Mouse (Mus musculus) ES-E14 (cell line): ENCODE results near the gene Specc1l. TPM values are rescaled to one million over a fixed set of nuclear protein-coding genes. Genes with fewer than 3 reads are reported as not detected.

Experiments
- DNase-seq: peaks from one replicate; pipeline ENCODE4 v3.0.0-alpha.2; 2013; ENCODE audit warnings: low read depth, low spot score
- H3K27ac ChIP-seq: 2 replicates; pipeline ENCODE4 v1.5.1; 2012; ENCODE audit warnings: low read depth, mild to moderate bottlenecking, low read length, moderate library complexity, mixed read lengths; ENCODE audit not compliant: poor library complexity, insufficient read depth, severe bottlenecking
- H3K36me3 ChIP-seq: 2 replicates; pipeline ENCODE4 v1.6.1; 2012; ENCODE audit warnings: mild to moderate bottlenecking, low read length, moderate library complexity, mixed read lengths; ENCODE audit not compliant: control insufficient read depth, poor library complexity, insufficient read depth, severe bottlenecking
- H3K4me1 ChIP-seq, 2 experiments: fragments of 150-350 bp in 1 of 2; sonication (generic) in 1 of 2; 2 replicates each; pipeline ENCODE4 v1.6.1; 2012; ENCODE audit warnings: low read length in 2 of 2, mild to moderate bottlenecking in 1 of 2, mixed read lengths in 1 of 2; ENCODE audit not compliant: control insufficient read depth in 2 of 2, insufficient read depth in 2 of 2, poor library complexity in 1 of 2
- H3K4me3 ChIP-seq, 2 experiments: fragments of 150-350 bp in 1 of 2; sonication (generic) in 1 of 2; 2 replicates each; pipeline ENCODE4 v1.5.1; 2012; ENCODE audit warnings: low read length in 2 of 2, low read depth in 1 of 2, mild to moderate bottlenecking in 1 of 2, mixed read lengths in 1 of 2; ENCODE audit not compliant: insufficient read depth in 1 of 2, poor library complexity in 1 of 2, severe bottlenecking in 1 of 2
- H3K9ac ChIP-seq: 2 replicates; pipeline ENCODE4 v1.6.1; 2012; ENCODE audit warnings: low read depth, mild to moderate bottlenecking, low read length, mixed read lengths; ENCODE audit not compliant: poor library complexity, insufficient read depth, severe bottlenecking
- H3K9me3 ChIP-seq: fragments of 150-350 bp; sonication (generic); 2 replicates; pipeline ENCODE4 v1.6.1; 2012; ENCODE audit warnings: low read depth, mild to moderate bottlenecking, low read length; ENCODE audit not compliant: control insufficient read depth, insufficient read depth
- CHD2 ChIP-seq: IDR thresholded peaks from 2 replicates; pipeline ENCODE4 v1.6.1; 2014; ENCODE audit warnings: mild to moderate bottlenecking, low read depth, low read length, inconsistent platforms
- HCFC1 ChIP-seq: IDR thresholded peaks from 2 replicates; pipeline ENCODE4 v1.6.1; 2012; ENCODE audit warnings: low read length, inconsistent platforms, borderline replicate concordance; ENCODE audit not compliant: insufficient read depth
- MAFK ChIP-seq: IDR thresholded peaks from 2 replicates; pipeline ENCODE4 v1.6.1; 2014; ENCODE audit warnings: mild to moderate bottlenecking, low read depth, low read length, inconsistent platforms; ENCODE audit not compliant: insufficient read depth
- ZC3H11A ChIP-seq: IDR thresholded peaks from 2 replicates; pipeline ENCODE4 v1.6.1; 2012; ENCODE audit warnings: low read depth, mild to moderate bottlenecking, inconsistent platforms, low read length, borderline replicate concordance
- ZNF384 ChIP-seq: IDR thresholded peaks from 2 replicates; pipeline ENCODE4 v1.6.1; 2012; ENCODE audit warnings: low read depth, low read length, inconsistent platforms
- in situ Hi-C, 2 experiments: fragments of 600-800 bp; cut with MboI; formaldehyde crosslinking; loops; one replicate each; pipeline ENCODE4 v1.15.1; 2025; ENCODE audit warnings: low sequenced_read_pairs in 2 of 2, inconsistent platforms in 1 of 2; ENCODE audit not compliant: unreplicated experiment in 2 of 2
- total RNA-seq: library from RNA; depleted of rRNA; stranded (reverse); fragments of 300-350 nt; gene quantifications from 2 replicates; pipeline ENCODE4 v1.2.3, GENCODE M21; 2012

The Specc1l gene
- total RNA-seq, 1 experiment, result 23.5 TPM

- in situ Hi-C loops, result loop anchor here in 1 of 2 experiments (25.0 kb wide), 1 partner anchor 236 kb away; no protein-coding TSS in a partner anchor
- TF ChIP-seq ZC3H11A (no peak), ZNF384 (no peak)
- Histone ChIP-seq H3K27ac (no peak overlapping the region), H3K9me3 (no peaks in the 10 kb centered on the region), H3K9ac (no peak overlapping the region), H3K4me1 (peaks cover 0 to 5% of the 10 kb centered on the region in 2 experiments; a peak in 1 of 4 replicates), H3K36me3 (peaks cover 15% of the 10 kb centered on the region), H3K4me3 (no peak overlapping the region)
- DNase-seq, result no peak
These were observed 38.8 kb upstream of the Specc1l start for GRCm38 (mm10) chr10:75173056-75173455.

GRCm38 (mm10) chr10:75173712-75174111 lies 38.2 kb upstream of the Specc1l start:
- in situ Hi-C loops, result loop anchor here in 1 of 2 experiments (25.0 kb wide), 1 partner anchor 236 kb away; no protein-coding TSS in a partner anchor
- no peak overlapping the region for H3K9ac ChIP-seq

GRCm38 (mm10) chr10:75176494-75176893 lies 35.4 kb upstream of the Specc1l start:
- Histone ChIP-seq H3K36me3 (peaks cover 23% of the 10 kb centered on the region; the same call in 1 of the 2 replicates), H3K4me1 (peaks cover 0 to 5% of the 10 kb centered on the region in 2 experiments; a peak in 1 of 4 replicates), H3K4me3 (no peak overlapping the region), H3K9me3 (no peaks in the 10 kb centered on the region), H3K27ac (no peak overlapping the region), H3K9ac (no peak overlapping the region)
- TF ChIP-seq CHD2 (no peak), ZC3H11A (no peak), HCFC1 (no peak)
- DNase-seq, result no peak
- in situ Hi-C loops, result no loop called here

More at GRCm38 (mm10) chr10:75173712-75174111, 38.2 kb upstream of the Specc1l start:
- no peaks in the 10 kb centered on the region for H3K9me3 ChIP-seq
- H3K27ac ChIP-seq, result no peak overlapping the region
- DNase-seq, result no peak
- TF ChIP-seq CHD2 (no peak), ZNF384 (no peak)
- H3K36me3 ChIP-seq, result peaks cover 15% of the 10 kb centered on the region; the same call in 1 of the 2 replicates
- no peak overlapping the region for H3K4me3 ChIP-seq
- H3K4me1 ChIP-seq, result peaks cover 0 to 5% of the 10 kb centered on the region in 2 experiments; a peak in 1 of 4 replicates

DNA sequence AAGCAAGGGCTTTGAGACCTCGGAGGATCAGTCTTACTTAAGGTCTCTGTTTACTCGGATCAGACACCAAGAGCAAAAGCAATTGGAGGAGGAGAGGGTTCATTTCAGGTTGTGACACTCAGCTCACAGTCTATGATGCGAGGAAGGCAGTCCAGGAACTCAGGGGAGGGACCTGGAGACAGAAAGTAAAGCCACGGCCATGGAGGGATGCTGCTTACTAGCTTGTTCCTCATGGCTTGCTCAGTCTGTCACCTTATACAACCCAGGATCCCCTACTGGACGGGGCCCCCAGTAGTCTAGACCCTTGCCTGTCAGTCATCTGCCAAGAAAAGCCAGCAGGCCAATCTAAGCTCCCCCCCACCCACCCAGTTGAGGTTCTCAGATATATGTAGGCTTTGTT lies 33.0 kb upstream of the Specc1l start:
- Histone ChIP-seq H3K9me3 (no peaks in the 10 kb centered on the region), H3K4me1 (peaks cover 0 to 8% of the 10 kb centered on the region in 2 experiments; a peak in 1 of 4 replicates), H3K4me3 (no peak overlapping the region), H3K36me3 (peaks cover 23% of the 10 kb centered on the region; the same call in 1 of the 2 replicates), H3K27ac (no peak overlapping the region), H3K9ac (no peak overlapping the region)
- in situ Hi-C loops, result no loop called here
- TF ChIP-seq CHD2, result no peak
- no peak for TF ChIP-seq ZNF384
- no peak for TF ChIP-seq ZC3H11A
- TF ChIP-seq MAFK, result no peak
- no peak for TF ChIP-seq HCFC1
- no peak for DNase-seq

- Histone ChIP-seq H3K9me3 (no peaks in the 10 kb centered on the region), H3K9ac (no peak overlapping the region), H3K27ac (no peak overlapping the region), H3K4me1 (peaks cover 3 to 17% of the 10 kb centered on the region in 2 experiments; a peak in 3 of 4 replicates), H3K36me3 (peaks cover 19% of the 10 kb centered on the region; the same call in 1 of the 2 replicates), H3K4me3 (no peak overlapping the region)
- TF ChIP-seq ZNF384 (no peak), CHD2 (no peak), MAFK (no peak), ZC3H11A (peak; percentile 63; the same call in 1 of the 2 replicates), HCFC1 (no peak)
- in situ Hi-C loops, result no loop called here
- peak; percentile 60 for DNase-seq
These were observed 29.6 kb upstream of the Specc1l start for GRCm38 (mm10) chr10:75182151-75182774.
